Mouse (Mus musculus): ENCODE data around the gene Sdf4.

DNA sequence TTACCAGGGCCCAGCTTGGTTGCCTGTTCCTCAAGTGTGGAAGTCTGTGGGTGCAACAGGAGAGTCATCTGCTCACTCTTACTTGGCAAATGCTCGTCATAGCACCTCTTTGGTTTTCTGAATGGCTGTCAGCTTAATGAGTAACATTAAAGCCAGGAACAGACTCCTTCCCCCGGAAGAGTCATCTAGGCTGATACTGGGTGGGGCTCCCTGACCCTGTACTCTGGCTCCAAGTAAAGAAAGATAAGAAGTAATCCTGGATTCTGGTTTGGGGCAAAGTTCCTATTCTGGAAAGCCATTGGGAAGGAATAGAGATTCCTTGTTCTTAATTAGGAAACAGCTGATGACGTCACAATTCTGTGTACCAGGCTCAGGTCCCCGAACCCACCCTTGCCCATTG lies 61.5 kb downstream of the Sdf4 start:
- no peak for TF ChIP-seq POLR2A (IDR thresholded peaks at IDR 0.05; ENCODE audit: borderline replicate concordance, extremely low read depth, low read depth, low read length)
- TF ChIP-seq CTCF (IDR thresholded peaks at IDR 0.05; ENCODE audit: insufficient read depth, low read length) = no peak

Measured in lung, adult 2 months (tissue).